Mouse (Mus musculus) cerebellum, adult 11 months (tissue): Measurements from ENCODE around the gene Fkbp8.

Experiments used
- DNase-seq: peaks from one replicate; pipeline ENCODE4 v3.0.0; 2022

The Fkbp8 gene

GRCm38 (mm10) chr8:70529741-70530161 is 2.2 kb downstream of the Fkbp8 start:
- no peak for DNase-seq

GRCm38 (mm10) chr8:70530314-70530713 is 2.8 kb downstream of the Fkbp8 start:
- DNase-seq: no peak

GRCm38 (mm10) chr8:70534281-70534680 is 6.8 kb downstream of the Fkbp8 start:
- no peak for DNase-seq

- DNase-seq: no peak
These were observed 7.7 kb downstream of the Fkbp8 start for GRCm38 (mm10) chr8:70535221-70535620.

- DNase-seq: no peak
These were observed 8.2 kb downstream of the Fkbp8 start for GRCm38 (mm10) chr8:70535701-70536100.

GRCm38 (mm10) chr8:70538024-70538579 is 10.6 kb downstream of the Fkbp8 start:
- peak; percentile 59 for DNase-seq

GRCm38 (mm10) chr8:70538633-70539076 is 11.1 kb downstream of the Fkbp8 start:
- peak; percentile 99 for DNase-seq

GRCm38 (mm10) chr8:70539077-70539813 is 11.7 kb downstream of the Fkbp8 start, which contains the start of gene Ell:
TSS of gene Ell (plus strand) at chr8:70539457.
- DNase-seq: peak; percentile 98

GRCm38 (mm10) chr8:70540013-70540506 is 12.5 kb downstream of the Fkbp8 start:
- DNase-seq: no peak

- no peak for DNase-seq
These were observed 13.1 kb downstream of the Fkbp8 start for GRCm38 (mm10) chr8:70540507-70541071.

GRCm38 (mm10) chr8:70541081-70541480 is 13.6 kb downstream of the Fkbp8 start:
- DNase-seq: no peak

- no peak for DNase-seq
These were observed 16.7 kb downstream of the Fkbp8 start for GRCm38 (mm10) chr8:70544200-70544687.

- DNase-seq: no peak
These were observed 18.9 kb downstream of the Fkbp8 start for GRCm38 (mm10) chr8:70546412-70546811.

GRCm38 (mm10) chr8:70547762-70548161 is 20.2 kb downstream of the Fkbp8 start:
- DNase-seq: no peak

- no peak for DNase-seq
These were observed 22.1 kb downstream of the Fkbp8 start for GRCm38 (mm10) chr8:70549412-70550184.

GRCm38 (mm10) chr8:70551558-70552161 is 24.1 kb downstream of the Fkbp8 start:
- DNase-seq: no peak

- DNase-seq: no peak
These were observed 25.3 kb downstream of the Fkbp8 start for GRCm38 (mm10) chr8:70552836-70553235.

- DNase-seq: peak; percentile 73
These were observed 26.2 kb downstream of the Fkbp8 start for GRCm38 (mm10) chr8:70553740-70554139.

GRCm38 (mm10) chr8:70555079-70555747 is 27.7 kb downstream of the Fkbp8 start:
- DNase-seq: no peak

- DNase-seq: no peak
These were observed 30.8 kb downstream of the Fkbp8 start for GRCm38 (mm10) chr8:70558334-70558733.

- DNase-seq: no peak
These were observed 31.5 kb downstream of the Fkbp8 start for GRCm38 (mm10) chr8:70558983-70559382.

- peak; percentile 40 for DNase-seq
These were observed 32.6 kb downstream of the Fkbp8 start for GRCm38 (mm10) chr8:70560096-70560495.
